Mouse (Mus musculus) embryonic facial prominence, embryonic 14.5 days (tissue): ENCODE measurements around the gene Magoh. TPM values are rescaled to one million over a fixed set of nuclear protein-coding genes. Genes with fewer than 3 reads are reported as not detected.

Source experiments
- ATAC-seq: fragments of 200-750 bp; cut with Nextera tagmentation; 2 replicates; pipeline ENCODE4 v1.8.0; 2017; ENCODE audit warnings: low read depth, moderate number of reproducible peaks, moderate TSS enrichment
- DNase-seq: peaks from one replicate; pipeline ENCODE4 v3.0.0-alpha.2; 2015; ENCODE audit warnings: low spot score
- H3K27ac ChIP-seq: fragments of 300-500 bp; sonication (generic); replicated peaks from 2 replicates; pipeline ENCODE4 v1.5.1; 2014; ENCODE audit warnings: low read depth, mild to moderate bottlenecking, low read length, moderate library complexity
- H3K27me3 ChIP-seq: fragments of 300-500 bp; sonication (generic); replicated peaks from 2 replicates; pipeline ENCODE4 v1.6.1; 2014; ENCODE audit warnings: low read length; ENCODE audit not compliant: control insufficient read depth, insufficient read depth
- H3K36me3 ChIP-seq: fragments of 300-500 bp; sonication (generic); 2 replicates; pipeline ENCODE4 v1.6.1; 2014; ENCODE audit warnings: low read length, mixed read lengths; ENCODE audit not compliant: control insufficient read depth, insufficient read depth
- H3K4me1 ChIP-seq: fragments of 300-500 bp; sonication (generic); 2 replicates; pipeline ENCODE4 v1.6.1; 2014; ENCODE audit warnings: antibody characterized with exemption, low read length; ENCODE audit not compliant: control insufficient read depth, insufficient read depth
- H3K4me2 ChIP-seq: fragments of 300-500 bp; sonication (generic); 2 replicates; pipeline ENCODE4 v1.6.1; 2014; ENCODE audit warnings: low read depth, mild to moderate bottlenecking, low read length, moderate library complexity, mixed read lengths
- H3K4me3 ChIP-seq: fragments of 300-500 bp; sonication (generic); 2 replicates; pipeline ENCODE4 v1.5.1; 2014; ENCODE audit warnings: low read depth, mild to moderate bottlenecking, low read length
- H3K9ac ChIP-seq: fragments of 300-500 bp; sonication (generic); 2 replicates; pipeline ENCODE4 v1.6.1; 2014; ENCODE audit warnings: low read depth, mild to moderate bottlenecking, low read length, moderate library complexity, mixed read lengths
- H3K9me3 ChIP-seq: fragments of 300-500 bp; sonication (generic); 2 replicates; pipeline ENCODE4 v1.6.1; 2016; ENCODE audit warnings: low read length; ENCODE audit not compliant: control insufficient read depth
- WGBS: fragments of 180-500 bp; shearing (Covaris S2); extraction: QIAGEN DNeasy Blood & Tissue Kit; methylation state at CpG from one replicate; pipeline ENCODE4 v1.1.7; 2014; 5-methylcytosine and 5-hydroxymethylcytosine counted together
- polyA plus RNA-seq: library from polyadenylated mRNA; unstranded; fragments of >200 nt; fragmentation: Nextera tagmentation; extraction: Ambion mirVana; gene quantifications from 2 replicates; pipeline ENCODE4 v1.2.1, GENCODE M21; 2014

The Magoh gene
- polyA plus RNA-seq, 1 experiment from 2014 or later = 176 TPM

DNA sequence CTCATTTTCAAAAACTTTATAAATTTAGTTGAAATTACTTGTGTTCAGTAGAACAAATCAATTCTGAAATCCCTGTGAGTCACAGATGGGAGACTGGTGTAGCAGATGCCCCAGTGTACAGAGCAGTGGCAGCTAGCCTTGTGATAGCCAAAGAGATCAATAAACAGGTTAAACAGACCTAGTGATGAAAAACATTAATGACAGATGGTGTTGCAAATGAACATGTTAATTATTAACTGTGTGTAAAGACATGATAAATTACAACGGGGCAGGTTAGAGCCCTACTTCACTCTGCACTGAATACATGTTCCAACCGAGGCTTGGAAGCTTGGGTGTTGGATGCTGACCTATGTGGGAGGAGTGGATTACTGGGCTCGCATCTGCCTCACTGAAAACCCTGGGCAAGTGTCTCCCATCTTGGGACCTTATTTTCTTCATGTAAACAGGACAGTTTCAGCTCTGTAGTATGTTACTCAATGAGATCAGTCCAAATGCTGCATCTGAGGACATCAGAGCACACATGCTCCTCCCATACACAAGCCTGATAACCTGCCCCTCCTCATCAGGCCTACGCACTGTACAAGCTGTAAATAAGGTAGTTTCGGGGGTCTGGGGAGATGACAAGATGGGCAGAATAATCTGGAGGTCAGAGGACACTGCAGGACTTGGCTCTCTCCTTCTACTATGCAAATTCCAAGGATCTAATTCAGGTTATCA, 19.8 kb downstream of the Magoh start:
- ATAC-seq (no peak), DNase-seq (no peak)
- 92% methylated on average over 5 of the region's 5 CpGs for WGBS
- Histone ChIP-seq H3K36me3 (peaks cover 62% of the 10 kb centered on the region), H3K4me2 (no peak overlapping the region), H3K9ac (no peak overlapping the region), H3K27ac (no peak overlapping the region), H3K4me3 (no peak overlapping the region), H3K9me3 (no peaks in the 10 kb centered on the region), H3K27me3 (no peaks in the 10 kb centered on the region), H3K4me1 (no peaks in the 10 kb centered on the region)

DNA sequence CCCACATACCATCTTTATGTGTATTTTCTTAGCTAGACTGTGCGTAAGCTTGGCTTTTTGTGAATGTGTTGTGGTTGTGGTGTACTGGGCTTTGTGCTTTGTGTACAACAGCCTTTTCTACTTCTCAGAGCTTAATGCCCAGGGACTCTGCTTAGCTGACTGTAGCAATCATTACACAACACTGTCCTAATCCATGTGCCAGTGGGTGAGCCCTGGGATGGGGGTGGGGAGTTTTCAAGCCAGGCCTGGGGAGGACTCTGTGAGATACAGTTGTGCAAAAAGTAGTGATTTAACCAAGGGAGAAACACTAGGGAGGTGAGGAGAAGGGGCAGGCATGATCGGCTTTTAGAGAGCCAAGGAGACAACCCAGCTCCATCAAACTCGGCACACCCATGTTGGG, 20.7 kb downstream of the Magoh start:
- Histone ChIP-seq H3K9ac (no peak overlapping the region), H3K36me3 (peaks cover 62% of the 10 kb centered on the region), H3K4me3 (no peak overlapping the region), H3K4me1 (no peaks in the 10 kb centered on the region), H3K9me3 (no peaks in the 10 kb centered on the region), H3K27ac (no peak overlapping the region), H3K27me3 (no peaks in the 10 kb centered on the region), H3K4me2 (no peak overlapping the region)
- ATAC-seq (no peak), DNase-seq (no peak)
- WGBS = 87% methylated on average over 3 of the region's 3 CpGs

DNA sequence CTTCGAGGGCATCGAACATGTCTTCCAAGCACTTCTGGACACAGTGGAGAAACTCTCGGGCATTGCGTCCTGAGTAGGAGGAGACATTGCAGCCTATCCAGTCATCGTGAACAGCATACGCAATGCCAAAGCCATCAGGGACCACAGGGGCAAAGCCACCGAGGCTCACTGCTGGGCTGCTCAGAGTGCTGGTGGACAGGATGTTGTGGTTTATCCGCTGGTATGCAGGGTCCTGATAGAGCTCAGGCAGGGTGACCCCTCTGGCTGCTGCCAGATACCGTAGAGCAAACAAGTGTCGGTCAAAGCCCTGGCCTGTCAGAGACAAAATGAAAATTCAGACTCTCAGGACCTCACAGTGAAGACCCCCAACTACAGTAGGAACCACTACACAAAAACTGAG, 24.7 kb downstream of the Magoh start:
- H3K27ac ChIP-seq = no peak overlapping the region
- DNase-seq (no peak), ATAC-seq (no peak)
- H3K4me3 ChIP-seq = no peak overlapping the region
- H3K36me3 ChIP-seq = peaks cover 48% of the 10 kb centered on the region
- H3K9ac ChIP-seq = no peak overlapping the region
- no peaks in the 10 kb centered on the region for H3K4me1 ChIP-seq
- WGBS = 90% methylated on average over 10 of the region's 10 CpGs
- H3K9me3 ChIP-seq = no peaks in the 10 kb centered on the region
- no peak overlapping the region for H3K4me2 ChIP-seq
- no peaks in the 10 kb centered on the region for H3K27me3 ChIP-seq

DNA sequence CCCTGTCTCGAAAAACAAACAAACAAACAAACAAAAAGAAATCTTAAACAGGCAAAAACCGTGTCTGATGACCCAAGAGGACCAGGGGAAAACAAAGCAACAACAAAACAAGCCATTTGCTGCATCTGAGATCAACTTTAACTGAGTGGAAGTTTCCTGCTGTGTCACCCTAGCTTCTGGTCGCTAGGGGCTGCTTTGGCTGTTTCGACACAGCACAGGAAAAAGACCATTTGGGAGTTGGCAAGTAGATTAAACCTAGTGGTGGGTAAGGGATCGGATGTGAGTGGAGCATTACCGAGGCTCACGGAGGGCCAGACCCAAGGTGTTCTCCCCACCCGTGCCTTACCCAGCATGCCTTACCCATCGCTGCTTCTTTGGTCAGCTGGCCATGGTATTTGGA, 27.0 kb downstream of the Magoh start:
- peaks cover 62% of the 10 kb centered on the region for H3K36me3 ChIP-seq
- H3K4me2 ChIP-seq = no peak overlapping the region
- no peaks in the 10 kb centered on the region for H3K4me1 ChIP-seq
- no peak overlapping the region for H3K27ac ChIP-seq
- DNase-seq = no peak
- H3K4me3 ChIP-seq = no peak overlapping the region
- no peaks in the 10 kb centered on the region for H3K9me3 ChIP-seq
- H3K9ac ChIP-seq = no peak overlapping the region
- ATAC-seq = no peak
- no peaks in the 10 kb centered on the region for H3K27me3 ChIP-seq
- 91% methylated on average over 9 of the region's 9 CpGs for WGBS

DNA sequence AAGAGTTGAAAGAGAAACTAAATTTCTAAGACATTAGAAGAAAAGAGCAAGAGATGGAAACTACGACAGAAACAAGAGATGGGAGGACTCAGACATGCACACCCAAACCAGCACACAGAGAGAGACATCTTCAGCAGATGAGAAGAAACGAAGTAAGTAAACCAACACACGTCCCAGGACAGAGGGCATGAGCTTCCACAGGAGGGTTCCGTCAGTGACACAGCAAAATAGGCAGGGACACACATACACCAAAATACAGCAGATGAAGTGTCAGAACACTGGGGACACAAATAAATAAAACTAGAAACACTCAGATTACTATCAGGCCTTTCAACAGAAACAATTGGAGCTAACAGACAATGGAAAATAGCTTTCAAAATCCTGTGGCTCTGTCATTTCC, 30.5 kb downstream of the Magoh start:
- Histone ChIP-seq H3K4me3 (no peak overlapping the region), H3K36me3 (peaks cover 67% of the 10 kb centered on the region), H3K4me1 (0 out of 2 replicates have a peak, but pooled peaks cover 2% of the 10 kb centered on the region), H3K4me2 (no peak overlapping the region), H3K27ac (no peak overlapping the region), H3K9ac (no peak overlapping the region), H3K9me3 (no peaks in the 10 kb centered on the region), H3K27me3 (no peaks in the 10 kb centered on the region)
- WGBS = 94% methylated on average over 4 of the region's 4 CpGs
- no peak for ATAC-seq
- no peak for DNase-seq

DNA sequence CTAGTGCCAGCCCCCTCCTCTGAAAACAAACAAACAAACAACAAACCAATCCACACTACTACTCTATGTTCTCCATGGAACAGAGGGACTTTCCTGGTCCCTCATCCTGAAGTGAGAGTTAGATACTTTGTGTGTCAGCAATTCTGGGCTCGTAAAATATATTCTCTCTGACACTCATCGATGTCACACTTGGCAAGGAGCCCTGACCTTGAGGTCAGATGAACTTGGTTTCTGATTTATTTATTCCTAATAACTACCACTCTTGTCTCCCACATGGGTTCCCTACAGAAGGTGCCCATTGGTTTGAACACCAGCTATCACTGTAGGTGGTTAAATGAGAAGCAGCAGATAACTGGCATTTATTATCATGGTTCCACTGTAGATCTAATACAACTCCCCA, 40.8 kb downstream of the Magoh start:
- H3K36me3 ChIP-seq = 0 out of 2 replicates have a peak, but pooled peaks cover 7% of the 10 kb centered on the region
- no peak overlapping the region for H3K27ac ChIP-seq
- ATAC-seq (no peak), DNase-seq (no peak)
- WGBS = 98% methylated on average over 2 of the region's 2 CpGs
- H3K4me2 ChIP-seq = no peak overlapping the region
- no peak overlapping the region for H3K4me3 ChIP-seq
- H3K9me3 ChIP-seq = no peaks in the 10 kb centered on the region
- H3K27me3 ChIP-seq = no peaks in the 10 kb centered on the region
- peaks cover 15% of the 10 kb centered on the region for H3K4me1 ChIP-seq
- H3K9ac ChIP-seq = no peak overlapping the region

DNA sequence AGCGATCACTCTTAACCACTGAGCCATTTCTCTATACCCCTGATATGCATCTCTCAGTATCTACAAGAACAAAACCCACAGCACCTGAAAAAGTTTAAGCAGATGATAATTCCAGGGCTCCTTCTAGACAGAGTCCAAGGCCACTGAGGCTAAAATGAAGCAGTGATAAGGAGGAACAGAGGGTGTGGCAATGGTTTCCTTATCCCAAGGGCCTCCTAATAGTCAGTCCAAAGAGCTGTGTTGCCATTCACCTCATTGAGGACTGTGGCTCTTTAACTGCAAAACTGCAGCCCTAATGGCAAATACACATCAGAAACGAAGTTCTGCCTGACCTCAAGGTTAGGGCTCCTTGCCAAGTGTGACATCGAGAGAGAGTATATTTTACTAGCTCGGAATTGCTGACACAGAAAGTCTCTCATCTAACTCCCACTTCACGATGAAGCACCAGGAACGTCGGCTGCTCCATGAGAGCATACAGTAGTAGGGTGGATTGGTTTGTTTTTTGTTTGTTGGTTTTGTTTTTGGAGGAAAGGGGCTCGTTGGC, 41.7 kb downstream of the Magoh start:
- H3K4me2 ChIP-seq = no peak overlapping the region
- WGBS = 68% methylated on average over 8 of the region's 8 CpGs
- no peak overlapping the region for H3K4me3 ChIP-seq
- ATAC-seq (no peak), DNase-seq (peak; percentile 32)
- H3K4me1 ChIP-seq = peaks cover 15% of the 10 kb centered on the region
- no peak overlapping the region for H3K9ac ChIP-seq
- 0 out of 2 replicates have a peak, but pooled peaks cover 7% of the 10 kb centered on the region for H3K36me3 ChIP-seq
- H3K27me3 ChIP-seq = no peaks in the 10 kb centered on the region
- no peak overlapping the region for H3K27ac ChIP-seq
- H3K9me3 ChIP-seq = no peaks in the 10 kb centered on the region

DNA sequence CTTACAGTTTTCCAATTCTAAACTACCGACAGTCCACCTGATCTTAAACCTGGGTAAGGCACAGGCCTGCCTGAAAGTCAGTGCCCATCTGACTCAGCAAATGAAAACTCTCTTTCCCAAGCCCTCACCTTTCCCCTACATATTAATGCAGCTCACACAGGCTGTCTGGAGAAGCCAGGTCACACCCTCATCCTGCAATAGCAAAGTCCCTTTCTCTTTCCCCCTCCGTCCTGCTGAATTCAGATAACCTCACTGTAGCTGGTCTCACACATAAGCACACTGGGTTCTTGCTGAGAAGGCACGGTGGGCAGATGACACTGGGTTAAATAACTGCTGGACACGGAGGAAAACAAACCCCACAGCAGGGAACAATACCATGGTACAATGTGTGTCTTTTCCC, 42.4 kb downstream of the Magoh start:
- ATAC-seq (no peak), DNase-seq (no peak)
- H3K4me3 ChIP-seq = 0 out of 2 replicates have a peak overlapping the region, but pooled peaks have one; percentile 62
- 59% methylated on average over 4 of the region's 4 CpGs for WGBS
- H3K4me2 ChIP-seq = peak overlapping the region; percentile 60; the same call in 1 of the 2 replicates
- H3K27me3 ChIP-seq = no peaks in the 10 kb centered on the region
- H3K9me3 ChIP-seq = no peaks in the 10 kb centered on the region
- H3K27ac ChIP-seq = no peak overlapping the region
- 0 out of 2 replicates have a peak, but pooled peaks cover 7% of the 10 kb centered on the region for H3K36me3 ChIP-seq
- peak overlapping the region; percentile 11; the same call in 1 of the 2 replicates for H3K9ac ChIP-seq
- peaks cover 15% of the 10 kb centered on the region for H3K4me1 ChIP-seq
